Mouse (Mus musculus): Measurements from ENCODE around the gene Olfr1418.
A peak's percentile ranks its signal among the peaks of the same experiment; 100 is the strongest.

Olfr1418 gene

DNA sequence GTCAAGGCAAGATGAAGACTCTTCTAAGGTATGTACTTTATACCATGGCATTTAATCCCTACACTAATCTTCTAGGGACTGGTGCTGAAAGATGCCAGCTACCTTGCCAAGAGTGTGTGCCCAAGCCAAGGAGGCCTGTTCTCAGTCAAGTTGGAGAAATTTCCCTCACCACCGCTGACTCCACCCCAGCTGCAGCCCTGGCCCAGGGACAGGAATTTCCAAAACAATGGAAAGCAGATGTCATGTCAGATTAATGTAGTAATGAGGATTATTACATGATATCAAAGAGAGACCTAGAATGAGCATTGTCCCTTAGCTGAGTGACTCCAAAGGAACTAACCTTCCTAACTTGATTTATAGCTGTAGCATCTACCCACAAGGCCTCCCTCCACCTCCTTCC is 50.0 kb downstream of the Olfr1418 start:
- peak; percentile 47 for DNase-seq (ENCODE audit: low spot score)

DNA sequence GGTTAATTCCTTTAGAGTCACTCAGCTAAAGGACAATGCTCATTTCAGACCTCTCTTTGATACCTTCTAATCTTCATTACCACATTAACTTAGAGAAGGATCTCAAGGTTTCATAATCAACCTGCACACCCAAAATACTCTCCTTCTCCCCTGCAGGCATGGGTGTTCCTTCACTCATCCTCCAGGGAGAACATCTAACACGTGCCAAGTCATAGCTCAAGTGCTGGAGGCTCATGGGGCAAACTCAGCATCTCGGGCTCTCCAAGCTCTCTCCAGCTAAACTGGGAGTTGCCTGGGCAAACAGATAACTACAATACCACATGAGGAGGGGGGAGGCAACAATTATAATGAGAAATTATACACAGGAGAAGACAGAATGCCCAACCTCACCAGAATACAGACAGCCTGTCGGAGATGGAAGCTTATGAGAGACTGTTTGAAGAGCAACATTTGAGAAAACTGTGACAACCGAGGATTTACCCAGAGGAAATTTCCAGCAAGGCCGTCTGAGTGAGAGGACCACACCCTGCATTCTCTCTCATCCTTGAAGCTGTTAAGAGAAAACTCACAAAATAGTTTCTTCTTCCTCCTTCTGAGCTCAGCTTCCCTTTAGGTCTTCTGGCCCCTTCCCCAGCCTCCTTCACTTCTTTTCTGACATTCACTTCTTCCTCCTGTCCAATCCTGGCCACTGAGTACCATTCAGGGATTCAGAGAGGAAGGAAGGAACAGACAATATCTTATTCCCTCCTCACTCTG is 50.7 kb downstream of the Olfr1418 start:
- DNase-seq (ENCODE audit: low spot score) = no peak

DNA sequence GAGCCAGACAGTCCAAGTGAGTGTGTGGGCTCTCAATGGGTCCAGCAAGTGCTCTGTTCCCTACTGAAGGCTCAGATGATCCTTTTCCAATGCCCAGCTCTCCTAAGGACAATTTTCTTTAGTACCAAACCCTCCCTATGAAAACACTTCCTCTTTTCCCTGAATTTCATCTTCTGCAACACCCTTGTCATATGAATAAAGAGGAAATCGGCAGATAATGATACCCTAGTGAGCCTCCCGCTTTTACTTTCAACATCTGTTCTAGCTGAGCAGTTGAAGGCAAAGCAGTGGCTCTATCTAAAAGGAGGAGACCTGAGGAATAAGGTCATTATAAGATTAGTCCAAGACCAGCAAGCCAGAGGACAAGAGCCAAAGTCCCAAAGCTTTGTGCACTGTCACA is 52.4 kb downstream of the Olfr1418 start:
- DNase-seq (ENCODE audit: low spot score) = no peak

DNA sequence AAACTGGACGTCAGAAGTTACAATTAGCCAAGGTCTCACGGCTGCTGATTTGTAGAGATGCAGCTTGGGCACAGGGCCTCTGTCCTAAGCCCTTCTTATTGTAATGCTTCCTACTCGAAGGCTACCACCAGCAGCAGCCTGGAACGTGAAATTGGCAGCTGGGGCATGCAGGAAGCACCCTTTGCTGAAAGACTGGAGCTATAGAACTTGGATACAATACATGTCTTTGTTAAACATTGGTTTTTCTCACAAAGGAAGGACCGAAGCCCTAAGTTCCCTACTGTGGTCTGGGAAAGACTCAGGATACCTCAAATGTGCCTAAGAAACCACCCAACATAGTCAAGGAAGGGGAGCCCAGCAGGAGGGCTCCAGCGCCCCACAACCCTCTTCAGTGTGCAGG is 53.0 kb downstream of the Olfr1418 start:
- no peak for DNase-seq (ENCODE audit: low spot score)

DNA sequence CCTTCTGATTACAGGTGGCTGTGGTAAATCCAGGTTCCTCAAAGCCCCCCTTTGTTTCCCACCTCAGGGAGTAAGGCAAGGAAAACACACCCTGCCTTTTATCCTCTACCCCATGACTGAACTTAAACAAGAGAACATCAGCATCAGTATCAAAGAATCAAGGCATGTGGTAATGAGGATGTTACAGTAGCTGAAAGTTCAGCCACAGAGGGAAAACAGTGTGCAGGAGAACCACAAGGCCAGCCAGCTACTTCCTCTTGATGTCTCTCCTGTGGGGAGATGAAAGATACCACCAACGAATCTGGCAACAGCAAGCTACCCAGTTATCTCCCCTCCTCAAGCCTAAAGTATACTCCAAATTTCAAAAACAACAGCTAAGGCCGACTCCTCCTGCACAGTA is 53.6 kb downstream of the Olfr1418 start:
- DNase-seq (ENCODE audit: low spot score) = no peak

DNA sequence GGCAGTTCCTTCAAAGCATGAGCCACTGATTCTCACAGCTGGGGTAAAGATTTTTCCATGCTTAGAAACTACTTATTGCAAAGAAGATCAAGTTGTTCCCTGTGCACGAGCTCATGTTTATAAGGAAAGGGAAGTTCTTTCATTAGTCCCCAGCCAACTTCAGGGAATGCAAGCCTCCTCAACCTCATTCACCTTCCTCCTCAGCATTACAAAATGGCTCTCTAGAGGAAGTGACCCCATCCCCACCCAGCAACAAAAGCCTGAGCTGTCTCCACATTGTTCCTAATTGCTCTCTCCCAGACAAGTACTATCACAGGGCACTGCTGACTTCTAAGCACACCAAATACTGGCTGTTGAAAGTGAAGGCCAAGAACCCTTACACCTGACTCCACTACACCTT is 56.4 kb downstream of the Olfr1418 start:
- DNase-seq (ENCODE audit: low spot score) = no peak
